Mouse (Mus musculus) ES-Bruce4 (cell line): ENCODE measurements at regions not wholly inside any gene's neighbourhood (a gene's known extent, or its start where the extent isn't known, plus 50 kb on each side); places are given as distances from the start of the nearest gene placed in this dataset.

ENCODE experiments used
- CTCF ChIP-seq: IDR thresholded peaks from one replicate; pipeline ENCODE4 v1.8.1; 2011; ENCODE audit warnings: low read depth, low read length
- EP300 ChIP-seq: IDR thresholded peaks from 2 replicates; pipeline ENCODE4 v1.6.1; 2011; ENCODE audit warnings: low read depth, low read length; ENCODE audit not compliant: insufficient read depth
- POLR2A ChIP-seq: IDR thresholded peaks from one replicate; pipeline ENCODE4 v1.8.1; 2011; ENCODE audit warnings: low read length; ENCODE audit not compliant: insufficient read depth

GRCm38 (mm10) chr12:35770387-35771024, 154.9 kb upstream of the Agr3 start:
- TF ChIP-seq CTCF (no peak), POLR2A (no peak), EP300 (no peak)
